Mouse (Mus musculus) limb, embryonic 12.5 days (tissue): Measurements from ENCODE around the gene Trpc4. TPM values are rescaled to one million over a fixed set of nuclear protein-coding genes. Genes with fewer than 3 reads are reported as not detected.

Experiments used
- ATAC-seq: fragments of 200-750 bp; cut with Nextera tagmentation; 2 replicates; pipeline ENCODE4 v1.8.0; 2017; ENCODE audit warnings: low read depth, moderate TSS enrichment; ENCODE audit not compliant: insufficient number of reproducible peaks, insufficient read depth, low FRiP score, low TSS enrichment
- H3K27ac ChIP-seq: fragments of 300-500 bp; sonication (generic); 2 replicates; pipeline ENCODE4 v1.5.1; 2016; ENCODE audit warnings: mild to moderate bottlenecking, moderate library complexity
- H3K27me3 ChIP-seq: fragments of 300-500 bp; sonication (generic); 2 replicates; pipeline ENCODE4 v1.6.1; 2016; ENCODE audit warnings: mild to moderate bottlenecking, moderate library complexity
- H3K36me3 ChIP-seq: fragments of 300-500 bp; sonication (generic); 2 replicates; pipeline ENCODE4 v1.6.1; 2016; ENCODE audit warnings: mild to moderate bottlenecking, moderate library complexity
- H3K4me1 ChIP-seq: fragments of 300-500 bp; sonication (generic); replicated peaks from 2 replicates; pipeline ENCODE4 v1.6.1; 2016
- H3K4me2 ChIP-seq: fragments of 300-500 bp; sonication (generic); 2 replicates; pipeline ENCODE4 v1.6.1; 2016; ENCODE audit warnings: mild to moderate bottlenecking, moderate library complexity
- H3K4me3 ChIP-seq: fragments of 300-500 bp; sonication (generic); replicated peaks from 2 replicates; pipeline ENCODE4 v1.5.1; 2016; ENCODE audit warnings: mild to moderate bottlenecking
- H3K9ac ChIP-seq: fragments of 300-500 bp; sonication (generic); replicated peaks from 2 replicates; pipeline ENCODE4 v1.6.1; 2016; ENCODE audit warnings: mild to moderate bottlenecking, moderate library complexity
- H3K9me3 ChIP-seq: fragments of 300-500 bp; sonication (generic); 2 replicates; pipeline ENCODE4 v1.6.1; 2016; ENCODE audit warnings: mild to moderate bottlenecking, moderate library complexity
- WGBS: fragments of 180-500 bp; shearing (Covaris S2); methylation state at CpG from one replicate; pipeline ENCODE4 v1.1.7; 2016; 5-methylcytosine and 5-hydroxymethylcytosine counted together
- polyA plus RNA-seq: library from polyadenylated mRNA; unstranded; fragments of >200 nt; fragmentation: Nextera tagmentation; extraction: Ambion mirVana; gene quantifications from 2 replicates; pipeline ENCODE4 v1.2.1, GENCODE M21; 2016

Trpc4 gene
- polyA plus RNA-seq, 1 experiment from 2014 or later: 1.3 TPM

- no peak for ATAC-seq
- WGBS: 70% methylated on average over 3 of the region's 3 CpGs
- no peaks in the 10 kb centered on the region for H3K27me3 ChIP-seq
- no peak overlapping the region for H3K27ac ChIP-seq
- no peaks in the 10 kb centered on the region for H3K4me1 ChIP-seq
- no peak overlapping the region for H3K9ac ChIP-seq
- H3K4me2 ChIP-seq: no peak overlapping the region
- H3K36me3 ChIP-seq: no peaks in the 10 kb centered on the region
- H3K9me3 ChIP-seq: no peaks in the 10 kb centered on the region
- H3K4me3 ChIP-seq: no peak overlapping the region
Observed at GRCm38 (mm10) chr3:54210112-54210511, 54.3 kb downstream of the Trpc4 start.

- Histone ChIP-seq H3K9me3 (no peaks in the 10 kb centered on the region), H3K27ac (no peak overlapping the region), H3K4me3 (no peak overlapping the region), H3K4me2 (no peak overlapping the region), H3K27me3 (no peaks in the 10 kb centered on the region), H3K36me3 (no peaks in the 10 kb centered on the region), H3K9ac (no peak overlapping the region), H3K4me1 (no peaks in the 10 kb centered on the region)
- ATAC-seq: no peak
- 83% methylated on average over 1 of the region's 1 CpGs for WGBS
Observed at GRCm38 (mm10) chr3:54211441-54211840, 55.6 kb downstream of the Trpc4 start.

- Histone ChIP-seq H3K9ac (no peak overlapping the region), H3K4me2 (no peak overlapping the region), H3K4me1 (peaks cover 3% of the 10 kb centered on the region; the same call in 1 of the 2 replicates), H3K9me3 (no peaks in the 10 kb centered on the region), H3K4me3 (no peak overlapping the region), H3K36me3 (no peaks in the 10 kb centered on the region), H3K27ac (no peak overlapping the region), H3K27me3 (no peaks in the 10 kb centered on the region)
- WGBS: 72% methylated on average over 8 of the region's 8 CpGs
- ATAC-seq: no peak
Observed at GRCm38 (mm10) chr3:54222549-54222948, 66.7 kb downstream of the Trpc4 start.

GRCm38 (mm10) chr3:54228463-54228862, 72.6 kb downstream of the Trpc4 start:
- Histone ChIP-seq H3K27me3 (peaks cover 5% of the 10 kb centered on the region; the same call in 1 of the 2 replicates), H3K4me2 (no peak overlapping the region), H3K36me3 (no peaks in the 10 kb centered on the region), H3K9me3 (no peaks in the 10 kb centered on the region), H3K4me3 (no peak overlapping the region), H3K4me1 (peaks cover 13% of the 10 kb centered on the region; the same call in 1 of the 2 replicates), H3K9ac (no peak overlapping the region), H3K27ac (no peak overlapping the region)
- WGBS: 23% methylated on average over 4 of the region's 4 CpGs
- no peak for ATAC-seq

- ATAC-seq: no peak
- no peak overlapping the region for H3K27ac ChIP-seq
- no peak overlapping the region for H3K9ac ChIP-seq
- no peak overlapping the region for H3K4me2 ChIP-seq
- no peak overlapping the region for H3K4me3 ChIP-seq
- 79% methylated on average over 5 of the region's 5 CpGs for WGBS
- H3K36me3 ChIP-seq: no peaks in the 10 kb centered on the region
- no peaks in the 10 kb centered on the region for H3K27me3 ChIP-seq
- 0 out of 2 replicates have a peak, but pooled peaks cover 5% of the 10 kb centered on the region for H3K9me3 ChIP-seq
- no peaks in the 10 kb centered on the region for H3K4me1 ChIP-seq
Observed at GRCm38 (mm10) chr3:54238891-54239290, 83.1 kb downstream of the Trpc4 start.

- no peak overlapping the region for H3K9ac ChIP-seq
- H3K4me2 ChIP-seq: no peak overlapping the region
- H3K4me1 ChIP-seq: no peaks in the 10 kb centered on the region
- no peaks in the 10 kb centered on the region for H3K27me3 ChIP-seq
- H3K36me3 ChIP-seq: no peaks in the 10 kb centered on the region
- no peak overlapping the region for H3K4me3 ChIP-seq
- H3K9me3 ChIP-seq: 0 out of 2 replicates have a peak, but pooled peaks cover 5% of the 10 kb centered on the region
- no peak for ATAC-seq
- no peak overlapping the region for H3K27ac ChIP-seq
- WGBS: 92% methylated on average over 7 of the region's 7 CpGs
Observed at GRCm38 (mm10) chr3:54239426-54239825, 83.6 kb downstream of the Trpc4 start.

- Histone ChIP-seq H3K4me1 (no peaks in the 10 kb centered on the region), H3K36me3 (no peaks in the 10 kb centered on the region), H3K4me2 (no peak overlapping the region), H3K9ac (no peak overlapping the region), H3K27me3 (no peaks in the 10 kb centered on the region), H3K9me3 (0 out of 2 replicates have a peak, but pooled peaks cover 5% of the 10 kb centered on the region), H3K4me3 (no peak overlapping the region), H3K27ac (no peak overlapping the region)
- ATAC-seq: no peak
- WGBS: 86% methylated on average over 1 of the region's 1 CpGs
Observed at GRCm38 (mm10) chr3:54243136-54243535, 87.3 kb downstream of the Trpc4 start.

GRCm38 (mm10) chr3:54244729-54245465, 89.1 kb downstream of the Trpc4 start:
- WGBS: 89% methylated on average over 4 of the region's 4 CpGs

GRCm38 (mm10) chr3:54246416-54246815, 90.6 kb downstream of the Trpc4 start:
- H3K4me1 ChIP-seq: no peaks in the 10 kb centered on the region
- H3K4me2 ChIP-seq: no peak overlapping the region
- no peaks in the 10 kb centered on the region for H3K27me3 ChIP-seq
- H3K9me3 ChIP-seq: 0 out of 2 replicates have a peak, but pooled peaks cover 5% of the 10 kb centered on the region
- no peaks in the 10 kb centered on the region for H3K36me3 ChIP-seq
- ATAC-seq: no peak
- 76% methylated on average over 2 of the region's 2 CpGs for WGBS
- H3K4me3 ChIP-seq: no peak overlapping the region
- no peak overlapping the region for H3K9ac ChIP-seq
- no peak overlapping the region for H3K27ac ChIP-seq

More at GRCm38 (mm10) chr3:54244729-54245465, 89.1 kb downstream of the Trpc4 start:
- Histone ChIP-seq H3K27ac (no peak overlapping the region), H3K36me3 (no peaks in the 10 kb centered on the region), H3K4me3 (no peak overlapping the region), H3K4me1 (no peaks in the 10 kb centered on the region), H3K27me3 (no peaks in the 10 kb centered on the region), H3K9me3 (0 out of 2 replicates have a peak, but pooled peaks cover 5% of the 10 kb centered on the region), H3K4me2 (no peak overlapping the region), H3K9ac (no peak overlapping the region)
- no peak for ATAC-seq

- Histone ChIP-seq H3K4me3 (no peak overlapping the region), H3K4me1 (no peaks in the 10 kb centered on the region), H3K9ac (no peak overlapping the region), H3K4me2 (no peak overlapping the region), H3K27ac (no peak overlapping the region), H3K9me3 (no peaks in the 10 kb centered on the region), H3K27me3 (no peaks in the 10 kb centered on the region), H3K36me3 (no peaks in the 10 kb centered on the region)
- ATAC-seq: no peak
- WGBS: 93% methylated on average over 6 of the region's 6 CpGs
Observed at GRCm38 (mm10) chr3:54249311-54249710, 93.5 kb downstream of the Trpc4 start.

GRCm38 (mm10) chr3:54266943-54267342, 111.1 kb downstream of the Trpc4 start:
- Histone ChIP-seq H3K27me3 (no peaks in the 10 kb centered on the region), H3K36me3 (no peaks in the 10 kb centered on the region), H3K27ac (no peak overlapping the region), H3K9me3 (no peaks in the 10 kb centered on the region), H3K9ac (no peak overlapping the region), H3K4me3 (no peak overlapping the region), H3K4me2 (no peak overlapping the region), H3K4me1 (no peaks in the 10 kb centered on the region)
- WGBS: 93% methylated on average over 1 of the region's 1 CpGs
- no peak for ATAC-seq

- H3K4me3 ChIP-seq: no peak overlapping the region
- H3K9me3 ChIP-seq: no peaks in the 10 kb centered on the region
- no peak overlapping the region for H3K4me2 ChIP-seq
- H3K27ac ChIP-seq: no peak overlapping the region
- no peaks in the 10 kb centered on the region for H3K27me3 ChIP-seq
- ATAC-seq: no peak
- H3K36me3 ChIP-seq: no peaks in the 10 kb centered on the region
- no peaks in the 10 kb centered on the region for H3K4me1 ChIP-seq
- H3K9ac ChIP-seq: no peak overlapping the region
- WGBS: 85% methylated on average over 6 of the region's 6 CpGs
Observed at GRCm38 (mm10) chr3:54269180-54269579, 113.3 kb downstream of the Trpc4 start.
